Mouse (Mus musculus) WW6 (cell line): ENCODE data around the gene St6galnac1.
"Not testable (repeated sequence)": the region's sequence is repeated elsewhere in the genome, so short reads cannot be mapped to it uniquely, and the experiment has no call there.

ENCODE experiments used
- DNase-seq: peaks from one replicate; pipeline ENCODE4 v3.0.0-alpha.2; 2013; ENCODE audit warnings: low read depth, low spot score

The St6galnac1 gene

GRCm38 (mm10) chr11:116775407-116775806, at the start of gene St6galnac1:
Gene St6galnac1, minus strand, starts transcription at chr11:116775507.
- DNase-seq, result no peak

GRCm38 (mm10) chr11:116823885-116824284, 48.6 kb upstream of the St6galnac1 start:
- DNase-seq, result not testable (repeated sequence)

- DNase-seq, result no peak
Observed at GRCm38 (mm10) chr11:116823255-116823654, 47.9 kb upstream of the St6galnac1 start.

GRCm38 (mm10) chr11:116822626-116823025, 47.3 kb upstream of the St6galnac1 start:
- DNase-seq, result no peak

GRCm38 (mm10) chr11:116822215-116822614, 46.9 kb upstream of the St6galnac1 start:
- DNase-seq, result no peak

- no peak for DNase-seq
Observed at GRCm38 (mm10) chr11:116821057-116821940, 46.0 kb upstream of the St6galnac1 start.

GRCm38 (mm10) chr11:116819932-116820593, 44.8 kb upstream of the St6galnac1 start:
- DNase-seq, result no peak

GRCm38 (mm10) chr11:116818722-116819121, 43.4 kb upstream of the St6galnac1 start:
- no peak for DNase-seq

- no peak for DNase-seq
Observed at GRCm38 (mm10) chr11:116817567-116817966, 42.3 kb upstream of the St6galnac1 start.

- DNase-seq, result no peak
Observed at GRCm38 (mm10) chr11:116816769-116817168, 41.5 kb upstream of the St6galnac1 start.

GRCm38 (mm10) chr11:116814884-116815415, 39.6 kb upstream of the St6galnac1 start:
- DNase-seq, result no peak

GRCm38 (mm10) chr11:116814076-116814883, 39.0 kb upstream of the St6galnac1 start:
- DNase-seq, result no peak

GRCm38 (mm10) chr11:116813610-116814009, 38.3 kb upstream of the St6galnac1 start:
- no peak for DNase-seq

GRCm38 (mm10) chr11:116812793-116813529, 37.7 kb upstream of the St6galnac1 start:
- DNase-seq, result no peak

GRCm38 (mm10) chr11:116810983-116811901, 35.9 kb upstream of the St6galnac1 start:
- peak; percentile 50 for DNase-seq

- no peak for DNase-seq
Observed at GRCm38 (mm10) chr11:116810528-116810927, 35.2 kb upstream of the St6galnac1 start.

- DNase-seq, result no peak
Observed at GRCm38 (mm10) chr11:116809520-116809919, 34.2 kb upstream of the St6galnac1 start.

- DNase-seq, result no peak
Observed at GRCm38 (mm10) chr11:116808811-116809395, 33.6 kb upstream of the St6galnac1 start.

GRCm38 (mm10) chr11:116807938-116808606, 32.8 kb upstream of the St6galnac1 start:
- DNase-seq, result peak; percentile 54
